Mouse (Mus musculus) neural tube, embryonic 14.5 days (tissue): ENCODE results near the gene Tprn. TPM values are rescaled to one million over a fixed set of nuclear protein-coding genes. Genes with fewer than 3 reads are reported as not detected.
"Not testable (repeated sequence)": the region's sequence is repeated elsewhere in the genome, so short reads cannot be mapped to it uniquely, and the experiment has no call there.

Source experiments
- ATAC-seq: fragments of 200-750 bp; cut with Nextera tagmentation; 2 replicates; pipeline ENCODE4 v1.8.0; 2017; ENCODE audit warnings: low read depth, mild to moderate bottlenecking, moderate TSS enrichment, moderate library complexity
- H3K27ac ChIP-seq: fragments of 300-500 bp; sonication (generic); 2 replicates; pipeline ENCODE4 v1.5.1; 2014; ENCODE audit warnings: low read depth, mild to moderate bottlenecking, control low read depth, low read length, moderate library complexity, mixed read lengths
- H3K27me3 ChIP-seq: fragments of 300-500 bp; sonication (generic); 2 replicates; pipeline ENCODE4 v1.6.1; 2014; ENCODE audit warnings: low read length; ENCODE audit not compliant: control insufficient read depth, insufficient read depth
- H3K36me3 ChIP-seq: fragments of 300-500 bp; sonication (generic); 2 replicates; pipeline ENCODE4 v1.6.1; 2014; ENCODE audit warnings: low read length, mixed read lengths; ENCODE audit not compliant: control insufficient read depth, insufficient read depth
- H3K4me1 ChIP-seq: fragments of 300-500 bp; sonication (generic); 2 replicates; pipeline ENCODE4 v1.6.1; 2014; ENCODE audit warnings: low read length; ENCODE audit not compliant: control insufficient read depth, insufficient read depth
- H3K4me2 ChIP-seq: fragments of 300-500 bp; sonication (generic); 2 replicates; pipeline ENCODE4 v1.6.1; 2014; ENCODE audit warnings: mild to moderate bottlenecking, low read depth, low read length, control low read depth
- H3K4me3 ChIP-seq: fragments of 300-500 bp; sonication (generic); 2 replicates; pipeline ENCODE4 v1.5.1; 2014; ENCODE audit warnings: low read depth, low read length, control low read depth, mixed read lengths
- H3K9ac ChIP-seq: fragments of 300-500 bp; sonication (generic); replicated peaks from 2 replicates; pipeline ENCODE4 v1.6.1; 2014; ENCODE audit warnings: low read depth, mild to moderate bottlenecking, control low read depth, low read length, mixed read lengths
- H3K9me3 ChIP-seq: fragments of 300-500 bp; sonication (generic); 2 replicates; pipeline ENCODE4 v1.6.1; 2016; ENCODE audit warnings: low read length; ENCODE audit not compliant: control insufficient read depth
- WGBS: fragments of 180-500 bp; shearing (Covaris S2); extraction: QIAGEN DNeasy Blood & Tissue Kit; methylation state at CpG from one replicate; pipeline ENCODE4 v1.1.7; 2014; 5-methylcytosine and 5-hydroxymethylcytosine counted together
- polyA plus RNA-seq: library from polyadenylated mRNA; unstranded; fragments of >200 nt; fragmentation: Nextera tagmentation; extraction: Ambion mirVana; gene quantifications from 2 replicates; pipeline ENCODE4 v1.2.1, GENCODE M21; 2014

Gene Tprn
- polyA plus RNA-seq, 1 experiment from 2014 or later: 11.5 TPM

- not testable (repeated sequence) for H3K27me3 ChIP-seq, H3K36me3 ChIP-seq
Observed at GRCm38 (mm10) chr2:25256443-25257109, 5.8 kb upstream of the Tprn start.

GRCm38 (mm10) chr2:25257250-25257649 is 5.2 kb upstream of the Tprn start:
- not testable (repeated sequence) for H3K36me3 ChIP-seq, ATAC-seq, H3K27ac ChIP-seq, H3K27me3 ChIP-seq, H3K4me3 ChIP-seq, H3K4me2 ChIP-seq, H3K9ac ChIP-seq, H3K9me3 ChIP-seq
- WGBS: 92% methylated on average over 5 of the region's 5 CpGs
- H3K4me1 ChIP-seq: peaks cover 12% of the 10 kb centered on the region

More at GRCm38 (mm10) chr2:25256443-25257109, 5.8 kb upstream of the Tprn start:
- Histone ChIP-seq H3K4me3 (peak overlapping the region; percentile 98), H3K9ac (peak overlapping the region; percentile 80; the same call in 1 of the 2 replicates), H3K4me2 (peak overlapping the region; percentile 99), H3K4me1 (peaks cover 12% of the 10 kb centered on the region)
- not testable (repeated sequence) for H3K9me3 ChIP-seq, ATAC-seq, H3K27ac ChIP-seq
- 53% methylated on average over 11 of the region's 12 CpGs for WGBS

- Histone ChIP-seq H3K27me3 (no peaks in the 10 kb centered on the region; the same call in 1 of the 2 replicates), H3K4me1 (peaks cover 20% of the 10 kb centered on the region), H3K36me3 (no peaks in the 10 kb centered on the region), H3K9ac (no peak overlapping the region), H3K9me3 (no peaks in the 10 kb centered on the region), H3K4me3 (no peak overlapping the region), H3K27ac (no peak overlapping the region), H3K4me2 (no peak overlapping the region)
- no peak for ATAC-seq
- WGBS: 56% methylated on average over 2 of the region's 2 CpGs
Observed at GRCm38 (mm10) chr2:25258887-25259286, 3.5 kb upstream of the Tprn start.

GRCm38 (mm10) chr2:25261870-25262269 is 548 bp upstream of the Tprn start:
- peaks cover 38% of the 10 kb centered on the region for H3K4me1 ChIP-seq
- peak overlapping the region; percentile 68; the same call in 1 of the 2 replicates for H3K27ac ChIP-seq
- 48% methylated on average over 12 of the region's 12 CpGs for WGBS
- ATAC-seq: peak; percentile 2
- peak overlapping the region; percentile 71 for H3K4me3 ChIP-seq
- no peaks in the 10 kb centered on the region for H3K9me3 ChIP-seq
- H3K4me2 ChIP-seq: peak overlapping the region; percentile 99
- no peaks in the 10 kb centered on the region for H3K27me3 ChIP-seq
- no peaks in the 10 kb centered on the region for H3K36me3 ChIP-seq
- H3K9ac ChIP-seq: peak overlapping the region; percentile 68

- Histone ChIP-seq H3K4me2 (peak overlapping the region; percentile 99), H3K4me1 (peaks cover 50% of the 10 kb centered on the region), H3K9ac (peak overlapping the region; percentile 68), H3K27me3 (no peaks in the 10 kb centered on the region), H3K4me3 (peak overlapping the region; percentile 71), H3K9me3 (no peaks in the 10 kb centered on the region), H3K36me3 (no peaks in the 10 kb centered on the region), H3K27ac (peak overlapping the region; percentile 68)
- WGBS: under 1% methylated on average over 82 of the region's 82 CpGs
- peak; percentile 23; the same call in 1 of the 2 replicates for ATAC-seq
Observed at GRCm38 (mm10) chr2:25262795-25263622, 591 bp downstream of the Tprn start.

GRCm38 (mm10) chr2:25263623-25264285 is 1.3 kb downstream of the Tprn start:
- WGBS: 11% methylated on average over 12 of the region's 12 CpGs
- peak overlapping the region; percentile 68; the same call in 1 of the 2 replicates for H3K27ac ChIP-seq
- H3K4me2 ChIP-seq: peak overlapping the region; percentile 99
- H3K4me3 ChIP-seq: peak overlapping the region; percentile 71
- no peaks in the 10 kb centered on the region for H3K27me3 ChIP-seq
- H3K9me3 ChIP-seq: no peaks in the 10 kb centered on the region
- peaks cover under 1% of the 10 kb centered on the region for H3K36me3 ChIP-seq
- H3K4me1 ChIP-seq: peaks cover 50% of the 10 kb centered on the region
- no peak for ATAC-seq
- H3K9ac ChIP-seq: peak overlapping the region; percentile 68

- Histone ChIP-seq H3K27ac (no peak overlapping the region), H3K27me3 (no peaks in the 10 kb centered on the region), H3K9ac (peak overlapping the region; percentile 68; the same call in 1 of the 2 replicates), H3K9me3 (no peaks in the 10 kb centered on the region), H3K36me3 (peaks cover 6% of the 10 kb centered on the region), H3K4me3 (peak overlapping the region; percentile 71; the same call in 1 of the 2 replicates), H3K4me1 (peaks cover 50% of the 10 kb centered on the region), H3K4me2 (peak overlapping the region; percentile 99)
- no peak for ATAC-seq
- WGBS: 85% methylated on average over 5 of the region's 5 CpGs
Observed at GRCm38 (mm10) chr2:25264286-25264660, 1.9 kb downstream of the Tprn start.

GRCm38 (mm10) chr2:25264851-25265250 is 2.4 kb downstream of the Tprn start:
- ATAC-seq: no peak
- peak overlapping the region; percentile 99 for H3K4me2 ChIP-seq
- H3K4me3 ChIP-seq: peak overlapping the region; percentile 12; the same call in 1 of the 2 replicates
- no peaks in the 10 kb centered on the region for H3K9me3 ChIP-seq
- H3K9ac ChIP-seq: peak overlapping the region; percentile 26
- H3K27ac ChIP-seq: no peak overlapping the region
- peaks cover 50% of the 10 kb centered on the region for H3K4me1 ChIP-seq
- peaks cover 11% of the 10 kb centered on the region for H3K36me3 ChIP-seq
- 70% methylated on average over 3 of the region's 3 CpGs for WGBS
- H3K27me3 ChIP-seq: no peaks in the 10 kb centered on the region
